Mouse (Mus musculus): ENCODE data around the gene Klhl40. TPM values are rescaled to one million over a fixed set of nuclear protein-coding genes. Genes with fewer than 3 reads are reported as not detected.

The Klhl40 gene
- polyA plus RNA-seq, 1 experiment from 2014 or later: not detected

DNA sequence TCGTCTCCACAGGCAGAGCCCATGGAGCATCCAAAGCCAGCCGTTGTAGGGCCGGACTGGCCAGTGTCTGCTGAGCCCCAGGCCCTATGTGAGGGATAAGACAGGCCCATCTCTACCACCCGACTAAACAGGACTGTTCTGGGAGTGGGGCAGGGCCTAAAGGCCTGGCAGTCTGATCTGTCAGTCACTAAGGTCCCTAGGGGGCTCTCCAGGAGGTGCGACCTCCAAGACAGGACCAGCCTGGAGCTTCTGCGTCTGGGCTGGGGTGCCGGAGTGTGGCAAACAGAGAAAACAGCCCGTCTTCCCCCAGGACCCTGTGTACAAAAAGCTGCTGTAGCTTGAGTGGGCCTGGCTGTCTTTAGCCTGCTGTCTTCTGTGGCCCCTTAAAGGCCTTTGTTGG is 15.6 kb upstream of the Klhl40 start:
- Histone ChIP-seq H3K4me2 (ENCODE audit: low read length) (no peak overlapping the region), H3K27ac (no peak overlapping the region), H3K4me1 (replicated peaks; ENCODE audit: insufficient read depth, low read length) (0 out of 2 replicates have a peak, but pooled peaks cover 10% of the 10 kb centered on the region), H3K9ac (ENCODE audit: low read depth, low read length) (no peak overlapping the region), H3K9me3 (replicated peaks; ENCODE audit: low read length) (no peaks in the 10 kb centered on the region), H3K36me3 (ENCODE audit: insufficient read depth, low read length) (peaks cover 23% of the 10 kb centered on the region), H3K27me3 (ENCODE audit: insufficient read depth, low read length) (no peaks in the 10 kb centered on the region), H3K4me3 (replicated peaks; ENCODE audit: low read depth, low read length) (no peak overlapping the region)
- 69% methylated on average over 8 of the region's 8 CpGs for WGBS
- no peak for DNase-seq (ENCODE audit: low spot score)
- ATAC-seq (replicated peaks; ENCODE audit: low FRiP score, low read depth): no peak
- no peak for TF ChIP-seq CTCF (IDR thresholded peaks at IDR 0.05; ENCODE audit: low read depth)

DNA sequence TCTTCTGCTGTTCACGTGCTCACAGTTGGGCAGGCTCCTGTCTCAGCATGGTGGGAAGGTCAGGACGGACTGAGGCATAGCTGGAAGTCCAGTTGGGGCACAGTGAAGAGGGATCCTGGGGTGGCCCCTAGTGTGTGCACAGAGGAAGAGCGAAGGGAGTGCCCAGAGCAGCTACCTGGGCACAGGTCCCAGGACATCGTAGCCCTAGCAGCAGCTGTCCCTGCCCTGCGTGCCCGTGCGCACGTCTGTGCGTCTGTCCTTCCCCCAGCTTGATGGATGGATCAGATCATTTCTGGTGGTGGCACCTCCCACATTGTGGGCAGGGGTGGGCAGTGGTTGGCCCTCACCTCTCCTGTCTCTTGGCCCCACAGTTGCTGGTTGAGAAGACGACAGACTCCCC is 15.2 kb upstream of the Klhl40 start:
- DNase-seq (ENCODE audit: low spot score): no peak
- H3K9me3 ChIP-seq (replicated peaks; ENCODE audit: low read length): no peaks in the 10 kb centered on the region
- H3K4me3 ChIP-seq (replicated peaks; ENCODE audit: low read depth, low read length): no peak overlapping the region
- no peak overlapping the region for H3K27ac ChIP-seq
- 86% methylated on average over 10 of the region's 10 CpGs for WGBS
- TF ChIP-seq CTCF (IDR thresholded peaks at IDR 0.05; ENCODE audit: low read depth): no peak
- H3K36me3 ChIP-seq (ENCODE audit: insufficient read depth, low read length): peaks cover 25% of the 10 kb centered on the region
- H3K4me1 ChIP-seq (replicated peaks; ENCODE audit: insufficient read depth, low read length): 0 out of 2 replicates have a peak, but pooled peaks cover 10% of the 10 kb centered on the region
- no peak overlapping the region for H3K4me2 ChIP-seq (ENCODE audit: low read length)
- no peak for ATAC-seq (replicated peaks; ENCODE audit: low FRiP score, low read depth)
- no peaks in the 10 kb centered on the region for H3K27me3 ChIP-seq (ENCODE audit: insufficient read depth, low read length)
- H3K9ac ChIP-seq (ENCODE audit: low read depth, low read length): no peak overlapping the region

DNA sequence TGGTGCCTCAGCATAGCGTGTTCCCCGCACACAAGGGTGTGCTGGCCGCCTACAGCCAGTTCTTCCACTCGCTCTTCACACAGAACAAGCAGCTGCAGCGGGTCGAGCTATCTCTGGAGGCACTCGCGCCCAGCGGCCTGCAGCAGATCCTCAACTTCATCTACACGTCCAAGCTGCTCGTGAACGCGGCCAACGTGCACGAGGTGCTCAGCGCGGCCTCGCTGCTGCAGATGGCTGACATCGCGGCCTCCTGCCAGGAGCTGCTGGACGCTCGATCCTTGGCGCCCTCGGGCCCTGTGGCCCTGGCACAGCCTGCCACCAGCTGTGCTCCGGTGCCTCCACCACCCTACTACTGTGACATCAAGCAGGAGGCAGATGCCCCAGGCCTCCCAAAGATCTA is 14.6 kb upstream of the Klhl40 start:
- Histone ChIP-seq H3K9me3 (replicated peaks; ENCODE audit: low read length) (no peaks in the 10 kb centered on the region), H3K4me2 (ENCODE audit: low read length) (no peak overlapping the region), H3K9ac (ENCODE audit: low read depth, low read length) (no peak overlapping the region), H3K27me3 (ENCODE audit: insufficient read depth, low read length) (no peaks in the 10 kb centered on the region), H3K27ac (no peak overlapping the region), H3K36me3 (ENCODE audit: insufficient read depth, low read length) (peaks cover 25% of the 10 kb centered on the region), H3K4me1 (replicated peaks; ENCODE audit: insufficient read depth, low read length) (0 out of 2 replicates have a peak, but pooled peaks cover 10% of the 10 kb centered on the region), H3K4me3 (replicated peaks; ENCODE audit: low read depth, low read length) (no peak overlapping the region)
- 87% methylated on average over 25 of the region's 25 CpGs for WGBS
- DNase-seq (ENCODE audit: low spot score) (no peak), ATAC-seq (replicated peaks; ENCODE audit: low FRiP score, low read depth) (no peak)
- TF ChIP-seq CTCF (IDR thresholded peaks at IDR 0.05; ENCODE audit: low read depth): no peak

DNA sequence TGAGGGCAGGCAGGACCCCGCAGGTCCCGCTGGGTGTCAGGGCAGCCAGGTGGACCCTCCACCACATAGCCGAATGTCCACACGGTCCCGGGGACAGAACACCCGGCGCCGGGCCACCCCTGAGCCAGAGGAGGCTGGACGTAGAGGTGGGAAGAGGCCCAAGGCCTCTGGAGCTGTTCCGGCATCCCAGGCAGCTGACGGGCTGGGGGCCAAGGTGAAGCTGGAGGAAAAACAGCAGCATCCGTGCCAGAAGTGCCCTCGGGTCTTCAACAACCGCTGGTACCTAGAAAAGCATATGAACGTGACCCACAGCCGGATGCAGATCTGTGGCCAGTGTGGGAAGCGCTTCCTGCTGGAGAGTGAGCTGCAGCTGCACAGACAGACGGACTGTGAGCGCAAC is 13.7 kb upstream of the Klhl40 start:
- 86% methylated on average over 19 of the region's 19 CpGs for WGBS

DNA sequence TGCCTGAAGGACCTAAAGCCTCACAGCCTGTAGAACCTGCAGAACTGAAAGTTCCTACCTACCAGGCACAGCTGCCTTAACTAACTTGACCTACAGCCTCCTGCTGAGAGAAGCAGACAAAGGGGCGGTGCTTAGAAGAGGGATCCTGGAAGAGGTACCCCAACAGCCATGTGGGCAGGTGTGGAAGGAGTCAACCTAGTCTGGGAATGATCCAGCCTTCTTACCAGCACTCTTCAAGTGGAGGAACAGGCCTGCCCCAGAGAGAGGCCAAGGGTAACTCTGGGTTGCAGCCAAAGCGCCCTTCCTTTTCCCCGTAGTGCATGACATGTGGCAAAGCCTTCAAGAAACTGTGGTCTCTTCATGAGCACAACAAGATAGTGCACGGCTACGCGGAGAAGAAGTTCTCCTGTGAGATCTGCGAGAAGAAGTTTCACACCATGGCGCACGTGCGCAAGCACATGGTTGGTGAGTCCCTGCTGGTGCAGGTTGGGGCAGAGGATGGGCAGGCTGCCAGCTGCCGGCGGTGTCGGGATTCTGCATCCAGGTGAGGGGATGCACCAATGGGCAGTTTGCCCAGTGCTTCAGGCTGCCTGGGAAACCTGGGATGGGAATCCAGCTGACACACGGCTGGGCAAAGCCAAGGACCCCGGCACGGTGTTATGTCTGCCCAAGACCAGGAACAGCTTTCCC is 12.1 kb upstream of the Klhl40 start:
- WGBS: 90% methylated on average over 16 of the region's 16 CpGs
- ATAC-seq (replicated peaks; ENCODE audit: low FRiP score, low read depth) (no peak), DNase-seq (ENCODE audit: low spot score) (no peak)
- Histone ChIP-seq H3K4me2 (ENCODE audit: low read length) (no peak overlapping the region), H3K36me3 (ENCODE audit: insufficient read depth, low read length) (peaks cover 25% of the 10 kb centered on the region), H3K4me1 (replicated peaks; ENCODE audit: insufficient read depth, low read length) (no peaks in the 10 kb centered on the region), H3K9ac (ENCODE audit: low read depth, low read length) (no peak overlapping the region), H3K4me3 (replicated peaks; ENCODE audit: low read depth, low read length) (no peak overlapping the region), H3K9me3 (replicated peaks; ENCODE audit: low read length) (no peaks in the 10 kb centered on the region), H3K27ac (no peak overlapping the region), H3K27me3 (ENCODE audit: insufficient read depth, low read length) (no peaks in the 10 kb centered on the region)
- TF ChIP-seq CTCF (IDR thresholded peaks at IDR 0.05; ENCODE audit: low read depth): no peak

More for the DNA sequence above, 13.7 kb upstream of the Klhl40 start:
- no peak for TF ChIP-seq CTCF (IDR thresholded peaks at IDR 0.05; ENCODE audit: low read depth)
- H3K4me2 ChIP-seq (ENCODE audit: low read length): no peak overlapping the region
- no peak overlapping the region for H3K4me3 ChIP-seq (replicated peaks; ENCODE audit: low read depth, low read length)
- H3K27ac ChIP-seq: no peak overlapping the region
- H3K36me3 ChIP-seq (ENCODE audit: insufficient read depth, low read length): peaks cover 25% of the 10 kb centered on the region
- no peak overlapping the region for H3K9ac ChIP-seq (ENCODE audit: low read depth, low read length)
- DNase-seq (ENCODE audit: low spot score) (no peak), ATAC-seq (replicated peaks; ENCODE audit: low FRiP score, low read depth) (no peak)
- H3K9me3 ChIP-seq (replicated peaks; ENCODE audit: low read length): no peaks in the 10 kb centered on the region
- H3K27me3 ChIP-seq (ENCODE audit: insufficient read depth, low read length): no peaks in the 10 kb centered on the region
- 0 out of 2 replicates have a peak, but pooled peaks cover 5% of the 10 kb centered on the region for H3K4me1 ChIP-seq (replicated peaks; ENCODE audit: insufficient read depth, low read length)

DNA sequence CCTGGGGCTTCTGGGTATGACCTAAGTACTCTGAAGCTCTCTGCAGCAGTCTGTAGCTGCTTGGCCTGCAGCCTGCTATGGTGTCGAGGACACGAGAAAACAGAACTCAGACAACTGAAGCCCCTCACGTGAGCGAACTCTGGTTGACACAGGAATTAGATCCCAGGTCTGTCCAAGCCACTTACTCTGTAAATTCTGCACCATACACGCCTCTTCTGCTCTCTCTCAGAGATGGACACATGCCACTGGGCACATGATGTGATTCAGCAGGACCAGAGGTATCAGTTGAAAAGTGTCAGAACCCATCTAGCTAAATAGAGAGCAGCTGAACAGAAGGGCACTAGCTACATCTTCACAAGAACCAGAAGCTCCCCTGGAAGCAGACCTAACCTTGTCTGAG is 5.0 kb upstream of the Klhl40 start:
- Histone ChIP-seq H3K27ac (no peak overlapping the region), H3K4me1 (replicated peaks; ENCODE audit: insufficient read depth, low read length) (no peaks in the 10 kb centered on the region), H3K27me3 (ENCODE audit: insufficient read depth, low read length) (peaks cover 10% of the 10 kb centered on the region), H3K9me3 (replicated peaks; ENCODE audit: low read length) (no peaks in the 10 kb centered on the region), H3K9ac (ENCODE audit: low read depth, low read length) (no peak overlapping the region), H3K4me2 (ENCODE audit: low read length) (no peak overlapping the region), H3K36me3 (ENCODE audit: insufficient read depth, low read length) (no peaks in the 10 kb centered on the region), H3K4me3 (replicated peaks; ENCODE audit: low read depth, low read length) (no peak overlapping the region)
- TF ChIP-seq CTCF (IDR thresholded peaks at IDR 0.05; ENCODE audit: low read depth): no peak
- 43% methylated on average over 5 of the region's 5 CpGs for WGBS
- no peak for DNase-seq (ENCODE audit: low spot score)
- no peak for ATAC-seq (replicated peaks; ENCODE audit: low FRiP score, low read depth)

DNA sequence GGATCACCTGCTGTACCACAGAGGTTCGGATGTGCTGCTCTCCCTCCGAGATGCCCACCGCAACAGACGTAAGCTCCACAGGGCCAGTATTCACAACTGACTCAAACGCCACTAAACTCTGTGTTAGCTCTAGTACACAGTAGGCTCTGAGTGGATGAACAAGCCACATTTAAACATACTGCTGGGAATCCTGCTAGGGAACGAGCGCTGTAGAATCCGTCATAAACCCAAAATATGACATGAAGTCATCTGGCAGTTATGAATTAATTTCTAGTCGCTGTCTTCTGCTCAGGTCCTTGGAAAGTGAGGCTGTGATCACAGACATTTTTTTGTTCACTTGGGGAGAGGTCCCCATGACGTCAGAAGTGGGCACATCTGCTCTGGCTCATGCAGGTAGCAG is 1.5 kb upstream of the Klhl40 start:
- peaks cover 27% of the 10 kb centered on the region for H3K27me3 ChIP-seq (ENCODE audit: insufficient read depth, low read length)
- DNase-seq (ENCODE audit: low spot score): no peak
- no peaks in the 10 kb centered on the region for H3K4me1 ChIP-seq (replicated peaks; ENCODE audit: insufficient read depth, low read length)
- no peak overlapping the region for H3K9ac ChIP-seq (ENCODE audit: low read depth, low read length)
- no peaks in the 10 kb centered on the region for H3K9me3 ChIP-seq (replicated peaks; ENCODE audit: low read length)
- H3K4me2 ChIP-seq (ENCODE audit: low read length): no peak overlapping the region
- ATAC-seq (replicated peaks; ENCODE audit: low FRiP score, low read depth): no peak
- 84% methylated on average over 10 of the region's 10 CpGs for WGBS
- no peaks in the 10 kb centered on the region for H3K36me3 ChIP-seq (ENCODE audit: insufficient read depth, low read length)
- TF ChIP-seq CTCF (IDR thresholded peaks at IDR 0.05; ENCODE audit: low read depth): no peak
- no peak overlapping the region for H3K4me3 ChIP-seq (replicated peaks; ENCODE audit: low read depth, low read length)
- H3K27ac ChIP-seq: no peak overlapping the region
